Mouse (Mus musculus) spleen, adult 2 months (tissue): ENCODE measurements around the gene Rai2.

Source experiments
- CTCF ChIP-seq: fragments of 200-500 bp; IDR thresholded peaks from 2 replicates; pipeline ENCODE4 v1.5.1; 2011; ENCODE audit warnings: mild to moderate bottlenecking, inconsistent platforms; ENCODE audit not compliant: insufficient read depth, insufficient read length, insufficient replicate concordance; ENCODE audit errors: extremely low read depth
- POLR2A ChIP-seq: fragments of 200-500 bp; IDR thresholded peaks from 2 replicates; pipeline ENCODE4 v1.6.1; 2011; ENCODE audit warnings: low read depth, low read length, inconsistent platforms

- TF ChIP-seq CTCF (no peak), POLR2A (no peak)
Measured at GRCm38 (mm10) chrX:161745296-161745695, 28.4 kb downstream of the Rai2 start.
